Comparison of ENCODE assay signal across 9 mouse cellular contexts in the genomic region with DNA sequence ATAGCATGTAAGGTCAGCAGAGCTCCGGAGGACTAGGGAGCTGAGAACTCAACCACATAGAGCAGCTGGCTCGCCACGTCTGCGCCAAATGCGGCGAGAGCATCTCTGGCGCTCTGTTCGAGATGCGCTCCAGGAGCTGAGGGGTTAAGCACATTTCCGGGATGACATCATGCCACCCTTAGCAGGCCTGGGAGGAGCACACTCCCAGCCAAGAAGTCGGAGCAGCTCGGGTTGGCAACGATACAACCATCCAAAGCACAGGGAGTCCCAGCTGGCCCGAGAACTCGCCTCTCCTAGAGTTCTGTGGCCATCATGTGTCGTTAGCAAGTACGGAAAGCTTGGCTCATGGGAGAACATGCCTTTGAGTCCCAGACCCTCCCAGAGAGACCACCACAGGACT. TPM values are rescaled to one million over a fixed set of nuclear protein-coding genes. Genes with fewer than 3 reads are reported as not detected.
DNase-seq lines count a peak whose midpoint lies in the region; ATAC-seq and TF ChIP-seq lines count a peak whose summit lies in the region.
"Had no signal": no experiment of that assay in that cellular context is flagged by ENCODE, and none has a peak within 500 bp of the region (broad histone marks: within the 10 kb centered on the region; RNA-seq: fewer than 3 reads in every experiment).

No protein-coding gene starts in this region.

- peaks cover 7% of the 10 kb centered on the region; the same call in 1 of the 2 replicates for H3K27me3 ChIP-seq in forebrain, embryonic 13.5 days
- H3K27me3 ChIP-seq in forebrain, embryonic 11.5 days (ENCODE audit: control insufficient read depth, insufficient read depth, low read length): no peaks in the 10 kb centered on the region; the same call in 1 of the 2 replicates
- H3K27me3 ChIP-seq in limb, embryonic 14.5 days (ENCODE audit: control insufficient read depth, insufficient read depth, low read length): no peaks in the 10 kb centered on the region

- peaks cover 7% of the 10 kb centered on the region; the same call in 1 of the 2 replicates for H3K4me1 ChIP-seq in forebrain, embryonic 13.5 days
- no peaks in the 10 kb centered on the region for H3K4me1 ChIP-seq in forebrain, embryonic 11.5 days (replicated peaks; ENCODE audit: control insufficient read depth, insufficient read depth, low read length)
- peaks cover 53% of the 10 kb centered on the region for H3K4me1 ChIP-seq in limb, embryonic 14.5 days (ENCODE audit: control insufficient read depth, insufficient read depth, low read length)

- H3K27ac ChIP-seq in forebrain, embryonic 13.5 days: no peak overlapping the region
- no peak overlapping the region for H3K27ac ChIP-seq in forebrain, embryonic 11.5 days (ENCODE audit: low read depth, low read length)
- no peak overlapping the region for H3K27ac ChIP-seq in limb, embryonic 14.5 days (replicated peaks; ENCODE audit: low read depth, low read length)
- no peak overlapping the region for H3K27ac ChIP-seq in layer of hippocampus, adult 2 months

- DNase-seq in forebrain, embryonic 11.5 days (ENCODE audit: low spot score): no peak
- DNase-seq in MN1 (ENCODE audit: low spot score): peak; percentile 68
- peak; percentile 79 for DNase-seq in gastrocnemius, postnatal 14 days
- peak; percentile 75 for DNase-seq in limb, embryonic 14.5 days (ENCODE audit: low spot score)
- DNase-seq in layer of hippocampus, adult 11-12 months (ENCODE audit: low spot score): no peak
- DNase-seq in layer of hippocampus, adult 2 months (ENCODE audit: low spot score in 2 of 2): no peak
- DNase-seq in embryo, embryonic 10.5 days (ENCODE audit: low spot score): no peak

- no peak overlapping the region for H3K4me3 ChIP-seq in forebrain, embryonic 13.5 days
- no peak overlapping the region for H3K4me3 ChIP-seq in forebrain, embryonic 11.5 days (ENCODE audit: low read depth, low read length)
- no peak overlapping the region for H3K4me3 ChIP-seq in limb, embryonic 14.5 days (replicated peaks; ENCODE audit: low read length)
- no peak overlapping the region for H3K4me3 ChIP-seq in layer of hippocampus, adult 2 months

- no peak overlapping the region for H3K4me2 ChIP-seq in forebrain, embryonic 13.5 days
- H3K4me2 ChIP-seq in forebrain, embryonic 11.5 days (ENCODE audit: low read depth, low read length, severe bottlenecking): no peak overlapping the region
- H3K4me2 ChIP-seq in limb, embryonic 14.5 days (replicated peaks; ENCODE audit: low read depth, low read length, severe bottlenecking): no peak overlapping the region

- no peak for TF ChIP-seq CTCF in layer of hippocampus, adult 2 months (conservative IDR thresholded peaks at IDR 0.05)

- WGBS in forebrain, embryonic 13.5 days: 75% methylated on average over 17 of the region's 17 CpGs
- 81% methylated on average over 17 of the region's 17 CpGs for WGBS in forebrain, embryonic 11.5 days
- WGBS in limb, embryonic 14.5 days: 60% methylated on average over 17 of the region's 17 CpGs

- intact Hi-C loops in gastrocnemius, postnatal 14 days (cut with DNase I; ENCODE audit: low total_unique reads): no loop called here

- H3K9me3 ChIP-seq in forebrain, embryonic 13.5 days (replicated peaks): no peaks in the 10 kb centered on the region
- no peaks in the 10 kb centered on the region for H3K9me3 ChIP-seq in forebrain, embryonic 11.5 days (ENCODE audit: control insufficient read depth, low read length)
- no peaks in the 10 kb centered on the region for H3K9me3 ChIP-seq in limb, embryonic 14.5 days (ENCODE audit: control insufficient read depth, low read length)

- ATAC-seq in forebrain, embryonic 13.5 days: peak; percentile 20; the same call in 1 of the 2 replicates
- no peak for ATAC-seq in forebrain, embryonic 11.5 days (replicated peaks; ENCODE audit: low FRiP score)
- ATAC-seq in limb, embryonic 14.5 days (ENCODE audit: low FRiP score, low read depth): no peak

- H3K36me3 ChIP-seq in forebrain, embryonic 13.5 days (ENCODE audit: poor library complexity, severe bottlenecking): no peaks in the 10 kb centered on the region
- H3K36me3 ChIP-seq in forebrain, embryonic 11.5 days (ENCODE audit: control insufficient read depth, insufficient read depth, low read length): no peaks in the 10 kb centered on the region
- no peaks in the 10 kb centered on the region for H3K36me3 ChIP-seq in limb, embryonic 14.5 days (ENCODE audit: control insufficient read depth, insufficient read depth, low read length)

- no peak for TF ChIP-seq POLR2A in limb, embryonic 14.5 days (IDR thresholded peaks at IDR 0.05; ENCODE audit: borderline replicate concordance, extremely low read depth, insufficient read depth, insufficient read length)

- no peak overlapping the region for H3K9ac ChIP-seq in forebrain, embryonic 13.5 days
- H3K9ac ChIP-seq in forebrain, embryonic 11.5 days (ENCODE audit: low read length): no peak overlapping the region
- H3K9ac ChIP-seq in limb, embryonic 14.5 days (ENCODE audit: low read depth, low read length, severe bottlenecking): no peak overlapping the region

RNA-seq across cellular contexts. Expression of a gene that starts 22.8 kb away (rescaled TPM):
- polyA plus RNA-seq in forebrain, embryonic 13.5 days (2015; fragmentation: Nextera tagmentation; extraction: Ambion mirVana): 0.32 and 0.34 TPM in 2 replicates
- not detected in 2 replicates for polyA plus RNA-seq in forebrain, embryonic 11.5 days (2014; fragmentation: Nextera tagmentation; extraction: Ambion mirVana)
- total RNA-seq in gastrocnemius, postnatal 14 days (2021): 1,000 to 10,000 TPM; 1,741 to 1,856 TPM
- 37.7 and 44.1 TPM in 2 replicates for polyA plus RNA-seq in limb, embryonic 14.5 days (2012; rRNA removed)
- 20.0 and 26.6 TPM in 2 replicates for polyA plus RNA-seq in limb, embryonic 14.5 days (2014; fragmentation: Nextera tagmentation; extraction: Ambion mirVana)
- total RNA-seq in layer of hippocampus, adult 2 months (2021): 1 to 10 TPM; 3.3 to 4.0 TPM

RNA-seq across cellular contexts. Expression of a gene that starts 34.2 kb away (rescaled TPM):
- polyA plus RNA-seq in forebrain, embryonic 13.5 days (2015; fragmentation: Nextera tagmentation; extraction: Ambion mirVana): 0.16 TPM in 1 of 2 replicates, not detected in the other
- 0.12 and 0.84 TPM in 2 replicates for polyA plus RNA-seq in forebrain, embryonic 11.5 days (2014; fragmentation: Nextera tagmentation; extraction: Ambion mirVana)
- total RNA-seq in gastrocnemius, postnatal 14 days (2021): not detected
- polyA plus RNA-seq in limb, embryonic 14.5 days (2012; rRNA removed): 0.09 and 0.38 TPM in 2 replicates
- polyA plus RNA-seq in limb, embryonic 14.5 days (2014; fragmentation: Nextera tagmentation; extraction: Ambion mirVana): 0.25 and 0.50 TPM in 2 replicates
- not detected for total RNA-seq in layer of hippocampus, adult 2 months (2021)
- polyA plus RNA-seq: gonadal fat pad, adult 2 months had no signal

RNA-seq across cellular contexts. Expression of a gene that starts 43.1 kb away (rescaled TPM):
- not detected in 2 replicates for polyA plus RNA-seq in forebrain, embryonic 13.5 days (2015; fragmentation: Nextera tagmentation; extraction: Ambion mirVana)
- polyA plus RNA-seq in forebrain, embryonic 11.5 days (2014; fragmentation: Nextera tagmentation; extraction: Ambion mirVana): not detected in 2 replicates
- not detected for total RNA-seq in gastrocnemius, postnatal 14 days (2021)
- not detected in 2 replicates for polyA plus RNA-seq in limb, embryonic 14.5 days (2012; rRNA removed)
- not detected in 2 replicates for polyA plus RNA-seq in limb, embryonic 14.5 days (2014; fragmentation: Nextera tagmentation; extraction: Ambion mirVana)
- not detected for total RNA-seq in layer of hippocampus, adult 2 months (2021)

Comparison
In these comparisons a context has a peak if more than half of its experiments do, and no peak if none do; other contexts are left out.
1. DNase-seq: peak in MN1 (single experiment), gastrocnemius, postnatal 14 days (single experiment) and limb, embryonic 14.5 days (single experiment); none in forebrain, embryonic 11.5 days (single experiment), layer of hippocampus, adult 11-12 months (single experiment), layer of hippocampus, adult 2 months (0 of 2) and embryo, embryonic 10.5 days (single experiment).
2. RNA of a gene that starts 22.8 kb away (polyA plus RNA-seq): 20.0 to 44.1 TPM in limb, embryonic 14.5 days; 0.32 to 0.34 TPM in forebrain, embryonic 13.5 days and not detected in forebrain, embryonic 11.5 days; every median in the first group is over 10 times any median in the second.